Mouse (Mus musculus): ENCODE measurements at regions not wholly inside any gene's neighbourhood (a gene's known extent, or its start where the extent isn't known, plus 50 kb on each side); places are given as distances from the start of the nearest gene placed in this dataset.

- no peak overlapping the region for H3K4me3 ChIP-seq (ENCODE audit: low read depth, low read length)
- H3K27ac ChIP-seq (replicated peaks; ENCODE audit: low read depth, low read length), result no peak overlapping the region
- ATAC-seq (ENCODE audit: insufficient number of reproducible peaks, low FRiP score, low TSS enrichment, low read depth) (no peak), DNase-seq (ENCODE audit: low spot score) (no peak)
- no peaks in the 10 kb centered on the region for H3K36me3 ChIP-seq (ENCODE audit: control insufficient read depth, insufficient read depth, low read length)
- WGBS, result 80% methylated on average over 3 of the region's 3 CpGs
- H3K9me3 ChIP-seq (ENCODE audit: control insufficient read depth, low read length), result no peaks in the 10 kb centered on the region
- no peaks in the 10 kb centered on the region for H3K27me3 ChIP-seq (ENCODE audit: control insufficient read depth, insufficient read depth, low read length)
- no peak overlapping the region for H3K4me2 ChIP-seq (ENCODE audit: low read depth, severe bottlenecking)
- H3K4me1 ChIP-seq (ENCODE audit: control insufficient read depth, insufficient read depth, low read length), result no peaks in the 10 kb centered on the region
- no peak overlapping the region for H3K9ac ChIP-seq (ENCODE audit: low read length)
Observed at GRCm38 (mm10) chr6:59489001-59489575, 63.0 kb upstream of the Gprin3 start.

- Histone ChIP-seq H3K9ac (ENCODE audit: low read length) (no peak overlapping the region), H3K4me2 (ENCODE audit: low read depth, severe bottlenecking) (no peak overlapping the region), H3K4me3 (ENCODE audit: low read depth, low read length) (no peak overlapping the region), H3K27me3 (ENCODE audit: control insufficient read depth, insufficient read depth, low read length) (no peaks in the 10 kb centered on the region), H3K9me3 (ENCODE audit: control insufficient read depth, low read length) (no peaks in the 10 kb centered on the region), H3K36me3 (ENCODE audit: control insufficient read depth, insufficient read depth, low read length) (no peaks in the 10 kb centered on the region), H3K27ac (replicated peaks; ENCODE audit: low read depth, low read length) (no peak overlapping the region), H3K4me1 (ENCODE audit: control insufficient read depth, insufficient read depth, low read length) (no peaks in the 10 kb centered on the region)
- WGBS, result 85% methylated on average over 1 of the region's 1 CpGs
- no peak for ATAC-seq (ENCODE audit: insufficient number of reproducible peaks, low FRiP score, low TSS enrichment, low read depth)
- DNase-seq (ENCODE audit: low spot score), result no peak
Observed at GRCm38 (mm10) chr6:59488386-59488785, 62.3 kb upstream of the Gprin3 start.

- ATAC-seq (ENCODE audit: insufficient number of reproducible peaks, low FRiP score, low TSS enrichment, low read depth), result no peak
- H3K9ac ChIP-seq (ENCODE audit: low read length), result no peak overlapping the region
- H3K9me3 ChIP-seq (ENCODE audit: control insufficient read depth, low read length), result no peaks in the 10 kb centered on the region
- 91% methylated on average over 3 of the region's 3 CpGs for WGBS
- no peak overlapping the region for H3K4me3 ChIP-seq (ENCODE audit: low read depth, low read length)
- H3K27ac ChIP-seq (replicated peaks; ENCODE audit: low read depth, low read length), result no peak overlapping the region
- no peaks in the 10 kb centered on the region for H3K4me1 ChIP-seq (ENCODE audit: control insufficient read depth, insufficient read depth, low read length)
- H3K4me2 ChIP-seq (ENCODE audit: low read depth, severe bottlenecking), result no peak overlapping the region
- no peaks in the 10 kb centered on the region for H3K27me3 ChIP-seq (ENCODE audit: control insufficient read depth, insufficient read depth, low read length)
- H3K36me3 ChIP-seq (ENCODE audit: control insufficient read depth, insufficient read depth, low read length), result no peaks in the 10 kb centered on the region
- DNase-seq (ENCODE audit: low spot score), result no peak
Observed at GRCm38 (mm10) chr6:59484004-59484403, 57.9 kb upstream of the Gprin3 start.

- Histone ChIP-seq H3K4me1 (ENCODE audit: control insufficient read depth, insufficient read depth, low read length) (no peaks in the 10 kb centered on the region), H3K4me2 (ENCODE audit: low read depth, severe bottlenecking) (no peak overlapping the region), H3K9me3 (ENCODE audit: control insufficient read depth, low read length) (no peaks in the 10 kb centered on the region), H3K36me3 (ENCODE audit: control insufficient read depth, insufficient read depth, low read length) (no peaks in the 10 kb centered on the region), H3K27ac (replicated peaks; ENCODE audit: low read depth, low read length) (no peak overlapping the region), H3K4me3 (ENCODE audit: low read depth, low read length) (no peak overlapping the region), H3K27me3 (ENCODE audit: control insufficient read depth, insufficient read depth, low read length) (no peaks in the 10 kb centered on the region), H3K9ac (ENCODE audit: low read length) (no peak overlapping the region)
- WGBS, result 21% methylated on average over 3 of the region's 3 CpGs
- ATAC-seq (ENCODE audit: insufficient number of reproducible peaks, low FRiP score, low TSS enrichment, low read depth) (no peak), DNase-seq (ENCODE audit: low spot score) (peak; percentile 45)
Observed at GRCm38 (mm10) chr6:59483587-59483986, 57.5 kb upstream of the Gprin3 start.

All from limb, embryonic 11.5 days (tissue).